Mouse (Mus musculus) cerebellum, adult 8-10 months (tissue): Measurements from ENCODE around the gene Ugt1a9.
A peak's percentile ranks its signal among the peaks of the same experiment; 100 is the strongest.
"Not testable (repeated sequence)": the region's sequence is repeated elsewhere in the genome, so short reads cannot be mapped to it uniquely, and the experiment has no call there.

Source experiments
- DNase-seq: peaks from one replicate; pipeline ENCODE4 v3.0.0; 2022

The Ugt1a9 gene

GRCm38 (mm10) chr1:88070495-88070894 is at the start of gene Ugt1a9:
Ugt1a9 (plus strand) TSS chr1:88070800.
- no peak for DNase-seq

- not testable (repeated sequence) for DNase-seq
Measured at GRCm38 (mm10) chr1:88025244-88025643, 45.4 kb upstream of the Ugt1a9 start.

DNA sequence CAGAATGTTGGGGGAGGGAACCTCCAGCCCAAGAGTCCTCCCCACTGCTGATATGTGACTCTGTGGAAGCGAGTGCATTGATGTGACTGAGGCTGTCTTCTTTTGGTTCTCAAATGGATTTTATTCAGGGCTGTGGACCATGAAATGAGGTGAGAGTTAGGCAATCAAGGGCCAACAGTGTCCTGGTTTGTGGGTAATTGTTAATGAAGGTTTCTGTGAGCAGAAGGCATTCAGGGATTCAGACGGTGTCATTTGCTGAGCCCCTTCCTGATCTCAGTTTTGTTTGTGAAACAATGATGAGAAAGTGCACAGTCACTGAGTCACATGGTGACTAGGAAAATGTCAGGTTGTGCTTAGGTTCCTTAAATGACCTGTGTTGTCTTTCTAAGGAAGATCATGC is 27.6 kb upstream of the Ugt1a9 start:
- not testable (repeated sequence) for DNase-seq

DNA sequence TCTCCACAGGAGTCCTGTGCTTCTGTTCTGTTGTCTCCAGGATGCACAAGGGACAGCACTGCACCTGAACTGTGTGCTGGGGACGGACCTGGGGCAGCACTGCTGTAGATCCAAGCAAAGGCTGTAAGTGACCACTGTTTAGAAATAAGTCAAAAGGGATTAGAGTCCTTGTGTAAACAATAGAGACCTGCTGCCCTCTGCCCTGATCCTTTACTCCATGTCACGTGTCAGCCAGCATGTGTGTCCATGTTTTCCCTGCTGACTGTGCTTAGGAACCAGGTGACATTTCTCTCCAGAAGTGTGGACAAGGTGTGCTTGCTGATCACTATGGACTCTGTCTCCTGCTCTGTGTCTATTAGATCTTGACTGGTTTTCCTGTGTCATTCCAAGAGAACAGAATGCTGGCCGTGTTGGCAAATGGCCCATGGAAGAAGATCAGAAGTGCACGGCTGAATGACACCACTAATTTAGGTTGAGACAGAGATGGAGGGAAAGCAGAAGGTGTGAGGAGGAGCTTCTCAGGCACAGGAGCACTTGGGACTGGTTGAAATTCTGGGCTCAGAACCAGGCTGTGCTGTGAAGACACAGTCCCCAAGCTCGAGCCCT is 25.7 kb upstream of the Ugt1a9 start:
- peak; percentile 3 for DNase-seq

- not testable (repeated sequence) for DNase-seq
Measured at GRCm38 (mm10) chr1:88047408-88047807, 23.2 kb upstream of the Ugt1a9 start.

GRCm38 (mm10) chr1:88055088-88055487 is 15.5 kb upstream of the Ugt1a9 start, which contains the start of gene Ugt1a10:
Ugt1a10 (plus strand) TSS chr1:88055388.
- DNase-seq, result no peak

DNA sequence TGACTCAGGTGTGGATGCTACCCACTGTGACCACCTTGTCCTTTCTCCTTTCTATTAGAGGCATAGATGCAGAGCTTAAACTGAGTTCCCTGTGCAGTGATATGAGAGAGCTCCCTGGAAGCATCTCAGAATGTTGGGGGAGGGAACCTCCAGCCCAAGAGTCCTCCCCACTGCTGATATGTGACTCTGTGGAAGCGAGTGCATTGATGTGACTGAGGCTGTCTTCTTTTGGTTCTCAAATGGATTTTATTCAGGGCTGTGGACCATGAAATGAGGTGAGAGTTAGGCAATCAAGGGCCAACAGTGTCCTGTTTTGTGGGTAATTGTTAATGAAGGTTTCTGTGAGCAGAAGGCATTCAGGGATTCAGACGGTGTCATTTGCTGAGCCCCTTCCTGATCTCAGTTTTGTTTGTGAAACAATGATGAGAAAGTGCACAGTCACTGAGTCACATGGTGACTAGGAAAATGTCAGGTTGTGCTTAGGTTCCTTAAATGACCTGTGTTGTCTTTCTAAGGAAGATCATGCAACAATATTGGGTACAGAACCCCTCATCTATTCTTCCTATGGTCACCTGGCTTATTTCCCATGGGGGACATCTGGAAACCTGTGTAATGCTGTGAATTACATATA is 4.0 kb upstream of the Ugt1a9 start:
- DNase-seq, result not testable (repeated sequence)

GRCm38 (mm10) chr1:88070902-88071301 is 302 bp downstream of the Ugt1a9 start:
- DNase-seq, result no peak

GRCm38 (mm10) chr1:88074471-88074870 is 3.9 kb downstream of the Ugt1a9 start:
- DNase-seq, result no peak

DNA sequence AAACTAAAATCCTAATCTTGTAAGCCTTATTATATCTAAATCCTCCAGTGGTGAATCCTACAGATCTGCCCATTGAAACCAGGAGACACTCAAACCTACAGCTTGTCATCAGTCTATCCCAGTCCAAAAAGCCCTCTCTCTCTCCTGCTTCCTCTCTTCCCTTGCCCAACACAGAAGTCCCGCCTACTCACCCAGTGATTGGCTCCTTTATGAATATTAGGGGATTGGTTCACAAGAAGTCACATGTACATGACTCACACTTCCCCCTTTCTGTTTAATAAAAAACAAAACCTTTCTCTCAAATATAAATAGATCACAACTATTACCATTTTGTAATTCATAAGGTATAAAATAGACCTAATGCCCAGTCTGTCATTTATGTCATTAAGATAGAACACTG is 6.5 kb downstream of the Ugt1a9 start:
- DNase-seq, result no peak

GRCm38 (mm10) chr1:88081670-88082069 is 11.1 kb downstream of the Ugt1a9 start:
- DNase-seq, result no peak

- no peak for DNase-seq
Measured at GRCm38 (mm10) chr1:88086125-88086524, 15.5 kb downstream of the Ugt1a9 start.

GRCm38 (mm10) chr1:88087513-88087912 is 16.9 kb downstream of the Ugt1a9 start, which contains the start of gene Ugt1a8:
Ugt1a8 (plus strand) TSS chr1:88087813.
- no peak for DNase-seq

DNA sequence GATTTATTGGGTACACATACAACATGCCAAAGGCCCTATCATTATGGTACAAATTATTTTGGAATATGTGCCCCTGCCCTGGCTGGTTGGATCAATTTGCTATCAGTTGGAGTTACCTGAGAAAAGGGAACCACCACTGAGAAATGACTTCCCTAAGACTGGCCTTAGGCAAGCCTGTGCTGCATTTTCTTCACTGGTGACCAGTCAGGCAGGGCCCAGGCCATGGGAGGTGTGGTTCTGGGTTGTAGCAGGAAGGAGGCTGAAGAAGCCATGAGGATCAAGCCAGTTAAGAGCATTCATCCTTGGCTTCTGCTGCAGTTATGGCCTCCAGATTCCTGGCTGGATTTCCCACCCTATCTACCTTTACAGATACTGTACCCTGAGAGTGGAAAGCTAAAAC is 21.7 kb downstream of the Ugt1a9 start:
- DNase-seq, result no peak

DNA sequence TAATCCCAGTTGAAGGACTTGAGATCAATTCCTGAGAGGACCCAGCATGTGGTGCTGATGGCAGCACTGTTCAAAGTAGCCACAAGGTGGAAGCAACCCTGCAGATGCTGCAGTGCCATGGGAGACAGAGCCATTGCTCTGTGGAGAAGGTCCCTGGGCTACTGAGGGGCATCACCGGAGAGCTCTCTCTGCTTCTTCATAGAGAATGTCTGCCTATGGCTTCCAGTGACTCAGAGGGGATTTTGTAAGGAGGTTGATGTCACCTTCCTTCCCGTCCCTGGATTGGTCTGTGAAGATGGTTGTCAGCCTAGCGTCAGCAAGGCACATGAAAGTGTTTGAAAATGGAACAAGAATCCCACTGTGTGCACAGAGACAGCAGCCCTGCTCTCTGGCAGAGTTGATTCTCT is 23.7 kb downstream of the Ugt1a9 start:
- DNase-seq, result not testable (repeated sequence)

- no peak for DNase-seq
Measured at GRCm38 (mm10) chr1:88094941-88095492, 24.4 kb downstream of the Ugt1a9 start, which contains the start of gene Ugt1a7c. Ugt1a7c (plus strand) TSS chr1:88095062.

DNA sequence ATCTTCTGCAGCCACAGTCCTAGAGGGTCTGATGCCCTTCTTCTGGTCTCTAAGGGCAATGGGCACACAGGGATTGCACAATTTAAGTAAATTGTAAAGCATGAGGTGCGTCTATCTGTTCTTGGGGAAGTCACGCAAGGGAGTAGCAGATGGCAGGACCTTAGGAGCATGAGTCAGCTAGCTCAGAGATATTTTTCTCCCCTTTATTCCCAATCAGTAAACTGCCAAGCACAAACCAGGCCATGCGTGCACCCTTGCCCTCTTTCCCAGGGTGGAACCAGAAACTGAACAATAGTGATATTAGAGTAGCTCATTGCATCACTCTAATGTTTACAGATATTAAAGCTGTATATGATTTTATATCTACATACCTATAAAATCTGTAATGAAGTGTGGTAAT is 27.9 kb downstream of the Ugt1a9 start:
- DNase-seq, result not testable (repeated sequence)

GRCm38 (mm10) chr1:88099691-88100090 is 29.1 kb downstream of the Ugt1a9 start:
- not testable (repeated sequence) for DNase-seq

DNA sequence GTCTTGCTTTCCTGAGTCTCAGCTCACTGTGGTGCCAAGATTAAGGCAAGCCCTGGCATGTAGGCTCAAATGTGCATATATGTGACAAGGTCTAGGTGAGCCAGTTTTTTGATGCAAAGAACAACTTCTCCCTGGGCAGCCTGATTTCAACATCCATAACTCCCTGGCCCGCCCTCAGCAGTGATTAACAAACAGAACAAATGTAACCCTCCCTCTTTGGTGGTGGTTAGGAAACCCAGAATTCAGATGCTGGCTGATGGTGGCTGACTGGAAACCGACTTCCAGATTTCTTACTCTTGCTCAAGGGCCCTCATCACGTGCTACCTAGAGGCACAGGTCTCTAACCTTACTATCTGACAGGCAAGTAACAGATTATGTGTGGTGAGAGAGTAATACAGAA is 32.4 kb downstream of the Ugt1a9 start, which contains the start of gene Ugt1a6b:
Gene Ugt1a6b (plus strand): TSS at position 234 of the 400 bp plus-strand sequence.
- not testable (repeated sequence) for DNase-seq

DNA sequence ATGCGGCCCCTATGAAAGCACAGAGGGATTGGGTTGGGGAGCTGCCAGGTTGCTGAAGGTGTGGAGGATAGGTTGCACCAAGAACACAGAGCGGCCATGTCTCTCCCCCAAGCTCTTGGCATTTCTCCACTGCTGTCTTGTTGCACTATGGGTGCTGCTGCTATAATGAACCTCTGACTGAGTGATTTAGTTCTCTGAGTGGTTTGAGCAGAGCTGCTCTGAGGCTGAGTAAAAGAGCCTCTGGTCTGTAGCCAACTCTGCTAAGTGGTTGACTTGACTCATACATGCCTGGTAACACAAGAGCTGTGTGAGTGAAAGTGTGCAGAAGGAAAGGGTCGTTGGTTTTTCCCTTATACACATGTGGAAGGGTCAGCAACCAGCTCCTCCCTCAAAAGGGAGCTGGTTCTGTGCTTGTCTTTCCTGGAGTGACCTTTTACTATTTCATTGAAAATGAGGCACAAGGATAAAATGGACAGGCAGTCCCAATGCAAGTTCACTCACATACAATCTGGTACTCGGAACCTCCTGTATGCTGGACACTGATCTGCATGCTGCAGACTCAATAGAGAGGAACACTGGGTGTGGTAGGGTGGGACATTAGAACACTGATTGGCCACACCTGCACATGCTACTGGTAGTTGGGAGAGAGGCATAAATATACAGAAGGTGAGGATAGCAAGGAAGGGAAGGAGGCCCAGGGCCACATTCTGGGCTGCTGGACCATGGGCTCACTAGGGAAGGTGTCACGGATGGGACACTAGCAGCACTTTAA is 33.3 kb downstream of the Ugt1a9 start:
- not testable (repeated sequence) for DNase-seq

- no peak for DNase-seq
Measured at GRCm38 (mm10) chr1:88104667-88105430, 34.2 kb downstream of the Ugt1a9 start.

GRCm38 (mm10) chr1:88105656-88106055 is 35.1 kb downstream of the Ugt1a9 start:
- no peak for DNase-seq
